Mouse (Mus musculus) thymus, postnatal 14 days (tissue): ENCODE data around the gene Oaz1.
"Not testable (repeated sequence)": the region's sequence is repeated elsewhere in the genome, so short reads cannot be mapped to it uniquely, and the experiment has no call there.

Source experiments
- DNase-seq: peaks from one replicate; pipeline ENCODE4 v3.0.0; 2021

The Oaz1 gene

GRCm38 (mm10) chr10:80823847-80824643 lies 2.4 kb upstream of the Oaz1 start:
- peak; percentile 49 for DNase-seq

- DNase-seq = no peak
Measured at GRCm38 (mm10) chr10:80824827-80825226, 1.6 kb upstream of the Oaz1 start.

DNA sequence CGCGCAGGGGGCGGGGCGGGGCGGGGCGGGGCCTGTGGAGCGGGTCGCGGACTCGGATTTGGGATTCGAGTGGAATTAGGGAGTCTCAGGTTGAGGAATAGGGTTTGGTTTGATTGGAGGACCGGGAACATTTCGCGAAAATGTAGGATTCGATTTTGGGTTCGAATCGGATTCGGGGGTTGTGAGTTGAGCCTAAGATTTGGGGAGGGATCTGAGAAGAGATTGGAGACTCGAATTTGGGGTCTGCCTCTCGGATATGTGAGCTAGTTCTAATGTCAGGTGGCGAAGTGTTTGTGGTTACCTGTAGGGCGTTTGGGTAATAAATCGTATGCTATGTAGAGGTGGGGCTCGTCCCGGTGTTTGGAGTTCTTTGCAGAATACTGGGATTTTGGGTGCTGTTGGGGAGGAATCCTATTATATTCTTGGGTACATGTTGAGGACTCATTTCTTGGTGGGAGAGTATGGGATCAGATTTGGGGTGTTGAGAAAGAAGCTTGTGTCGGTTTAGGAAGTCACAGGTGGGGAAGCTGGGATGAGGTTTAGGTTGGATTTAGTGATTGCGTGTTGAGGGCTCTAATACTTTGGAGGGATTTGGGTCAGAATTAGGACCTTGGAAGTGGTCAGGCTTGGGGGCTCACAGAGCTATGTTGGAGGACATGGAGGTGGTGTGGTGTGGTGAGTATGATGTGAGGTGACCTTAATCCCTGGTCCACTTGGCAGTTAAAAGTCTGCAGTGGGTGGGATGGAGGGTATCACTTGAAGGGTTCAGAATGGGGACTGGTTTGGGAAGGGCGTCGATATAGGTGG lies 810 bp downstream of the Oaz1 start:
- no peak for DNase-seq

- no peak for DNase-seq
Measured at GRCm38 (mm10) chr10:80827870-80828420, 1.5 kb downstream of the Oaz1 start.

DNA sequence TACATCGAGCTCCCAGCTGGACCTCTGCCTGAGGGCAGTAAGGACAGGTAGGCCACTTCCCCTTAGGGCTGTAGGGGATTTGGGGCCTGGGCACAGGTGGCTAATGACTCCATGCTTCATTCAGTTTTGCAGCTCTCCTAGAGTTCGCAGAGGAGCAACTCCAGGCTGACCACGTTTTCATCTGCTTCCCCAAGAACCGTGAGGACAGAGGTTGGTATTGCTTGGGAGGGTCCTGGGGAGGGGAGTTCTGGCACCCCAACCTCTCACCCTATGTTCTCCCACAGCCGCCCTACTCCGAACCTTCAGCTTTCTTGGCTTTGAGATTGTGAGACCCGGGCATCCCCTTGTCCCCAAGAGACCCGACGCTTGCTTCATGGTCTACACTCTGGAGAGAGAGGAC lies 2.1 kb downstream of the Oaz1 start:
- DNase-seq = not testable (repeated sequence)

GRCm38 (mm10) chr10:80829359-80830278 lies 3.2 kb downstream of the Oaz1 start:
- DNase-seq = no peak

DNA sequence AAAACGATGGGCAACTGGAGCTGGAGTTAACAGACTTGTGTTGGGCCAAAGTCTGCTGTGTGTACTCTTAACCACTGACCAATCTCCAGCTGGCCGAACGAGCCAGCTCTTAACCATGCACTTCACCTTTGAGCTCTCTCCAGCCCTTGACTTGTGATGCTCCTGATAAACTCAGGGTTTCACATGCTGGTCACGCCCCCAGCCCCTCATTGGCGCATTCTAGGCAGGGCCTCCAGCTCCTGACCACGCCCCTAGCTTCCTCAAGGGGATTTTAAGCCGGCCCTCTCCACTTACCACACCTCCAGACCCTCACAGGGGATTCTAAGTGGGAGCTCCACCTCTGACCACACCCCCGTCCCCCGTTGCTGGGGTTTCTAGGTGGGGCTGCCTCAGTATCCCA lies 4.7 kb downstream of the Oaz1 start:
- peak; percentile 75 for DNase-seq

- no peak for DNase-seq
Measured at GRCm38 (mm10) chr10:80832818-80833217, 6.4 kb downstream of the Oaz1 start.

DNA sequence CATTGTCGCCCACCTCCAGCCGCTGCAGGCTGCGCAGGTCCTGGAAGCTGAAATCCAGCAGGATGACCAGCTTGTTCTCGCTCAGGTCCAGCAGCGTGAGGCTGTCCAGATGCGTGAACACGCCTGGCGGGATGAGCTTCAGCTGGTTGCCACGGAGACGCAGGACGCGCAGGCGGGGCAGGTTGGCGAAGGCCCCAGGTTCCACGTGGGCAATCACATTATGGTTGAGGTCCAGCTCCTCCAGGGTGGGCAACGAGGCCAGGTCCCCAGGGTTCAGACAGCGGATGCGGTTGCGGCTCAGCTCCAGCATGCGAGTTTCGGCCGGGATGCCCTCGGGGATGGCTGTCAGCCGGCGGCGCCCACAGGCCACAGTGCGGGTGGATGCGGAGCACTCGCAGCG lies 9.2 kb downstream of the Oaz1 start:
- DNase-seq = no peak

DNA sequence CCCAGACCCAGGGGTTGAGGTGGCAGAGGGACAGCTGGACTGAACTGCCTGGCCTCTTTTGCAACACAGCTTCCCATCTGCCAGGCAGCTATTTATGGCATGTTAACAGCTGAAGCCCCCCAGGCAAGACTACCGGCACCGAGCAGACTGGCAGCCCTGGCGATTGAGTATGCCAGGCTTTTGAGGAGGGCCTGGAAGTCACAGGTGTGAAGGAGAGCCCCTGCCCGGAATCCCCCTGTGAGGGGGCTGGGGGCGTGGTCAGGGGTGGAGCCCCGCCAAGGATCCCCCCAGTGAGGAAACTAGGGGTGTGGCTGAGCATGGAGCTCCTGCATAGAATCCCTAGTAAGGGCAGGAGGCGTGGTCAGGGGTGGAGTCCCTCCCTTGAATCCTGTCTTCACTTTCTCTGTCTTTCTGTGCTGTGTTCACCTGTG lies 10.5 kb downstream of the Oaz1 start:
- DNase-seq = no peak

DNA sequence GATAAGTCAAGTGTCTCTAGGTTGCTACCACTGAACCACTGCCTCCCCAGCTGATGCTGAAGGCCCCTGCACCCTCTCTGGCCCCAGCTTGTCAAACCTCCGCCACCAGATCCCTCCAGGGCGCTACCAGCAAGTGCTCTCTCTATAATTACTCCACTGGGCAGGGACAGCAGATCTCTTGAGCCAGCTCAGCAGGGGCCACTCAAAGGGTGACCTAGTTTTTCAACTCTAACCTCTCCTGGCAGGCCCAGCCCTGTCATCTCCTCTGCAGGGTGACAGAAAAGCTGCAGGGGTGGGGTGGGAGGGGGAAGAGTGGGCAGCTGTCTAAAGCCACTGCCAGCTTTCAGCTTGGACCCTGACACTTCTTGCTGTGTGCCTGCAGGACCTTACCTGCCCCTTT lies 11.4 kb downstream of the Oaz1 start:
- DNase-seq = no peak

DNA sequence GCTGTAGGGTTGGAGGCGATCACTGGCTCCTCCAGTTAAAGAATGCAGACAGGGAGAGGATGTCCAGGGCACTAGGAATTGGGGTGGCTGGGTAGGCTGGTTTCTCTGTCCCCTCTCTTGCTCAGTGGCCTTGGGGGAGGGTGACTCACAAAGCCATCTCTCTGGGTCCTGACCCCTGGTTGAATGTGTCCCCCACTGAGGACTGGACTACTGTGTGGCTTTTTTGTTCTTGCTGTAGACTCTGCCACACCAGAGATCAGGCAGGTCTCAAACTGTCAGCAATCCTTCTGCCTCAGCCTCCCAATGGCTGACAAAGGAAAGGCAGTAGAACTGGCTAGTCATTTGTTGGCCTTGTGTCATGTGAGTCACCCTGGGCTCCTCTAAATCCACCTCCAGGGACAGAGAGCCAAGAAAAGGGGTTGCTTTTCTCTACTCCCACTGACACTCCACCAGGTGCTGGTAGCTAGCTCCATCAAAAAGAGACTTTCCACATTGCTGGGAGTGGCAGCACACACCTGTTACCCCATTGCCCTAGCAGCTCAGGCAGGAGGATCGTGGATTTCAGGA lies 12.0 kb downstream of the Oaz1 start:
- DNase-seq = no peak

- DNase-seq = no peak
Measured at GRCm38 (mm10) chr10:80839848-80840247, 13.4 kb downstream of the Oaz1 start.

GRCm38 (mm10) chr10:80841685-80842084 lies 15.2 kb downstream of the Oaz1 start:
- DNase-seq = no peak

GRCm38 (mm10) chr10:80842334-80842733 lies 15.9 kb downstream of the Oaz1 start:
- no peak for DNase-seq

- DNase-seq = no peak
Measured at GRCm38 (mm10) chr10:80843087-80843930, 16.9 kb downstream of the Oaz1 start.

DNA sequence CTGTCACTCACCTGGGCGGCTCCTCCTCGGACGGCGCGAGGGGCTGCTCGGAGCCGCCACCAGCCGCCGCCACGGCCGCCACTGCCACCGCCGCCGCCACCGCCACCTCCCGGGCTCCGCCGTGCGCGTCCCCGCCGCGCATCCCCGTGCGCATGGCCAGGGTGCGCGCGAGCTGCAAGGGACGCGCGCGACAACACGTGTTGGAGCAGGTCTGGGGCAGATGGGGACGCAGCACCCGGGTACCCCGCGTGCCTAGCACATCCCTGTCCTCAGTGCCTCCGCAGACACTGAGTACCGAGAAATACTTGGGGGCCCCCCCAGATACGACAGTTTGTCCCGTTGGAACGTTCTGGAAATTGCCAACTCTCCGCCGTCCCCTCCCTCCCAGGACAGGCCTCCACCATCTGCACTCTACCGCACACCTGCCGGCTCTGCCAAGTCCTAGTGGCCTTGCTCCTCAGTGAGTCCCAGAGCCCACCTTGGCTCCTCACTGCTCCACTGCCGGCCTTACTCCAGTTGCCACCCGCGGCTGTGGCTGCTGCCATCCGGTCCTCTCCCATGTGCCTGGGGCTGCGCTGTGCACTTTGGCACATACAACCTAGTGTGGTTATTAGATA lies 17.6 kb downstream of the Oaz1 start, which contains the start of gene Lingo3:
TSS of gene Lingo3 (minus strand) at position 109 of the 617 bp plus-strand sequence.
- DNase-seq = no peak

- DNase-seq = no peak
Measured at GRCm38 (mm10) chr10:80845055-80845693, 18.7 kb downstream of the Oaz1 start.

DNA sequence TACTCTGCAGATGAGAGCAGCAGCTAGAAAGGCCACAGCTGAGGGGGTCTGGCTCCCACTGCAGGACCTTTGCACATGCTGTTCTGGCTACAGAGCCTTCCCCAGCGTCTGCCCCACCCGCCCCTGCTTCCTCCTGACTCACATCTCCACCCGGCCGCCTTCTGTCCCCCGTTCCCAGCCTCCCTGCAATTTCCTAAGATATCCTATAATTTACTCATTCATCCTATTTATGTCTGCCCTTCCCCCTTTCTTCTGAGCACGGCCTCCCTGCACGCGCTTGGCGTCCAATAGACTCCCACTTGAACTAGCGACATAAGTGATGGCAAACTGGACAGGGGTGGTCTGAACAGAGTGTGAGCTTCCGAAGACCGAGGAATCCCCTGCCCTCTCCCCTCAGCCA lies 19.3 kb downstream of the Oaz1 start:
- no peak for DNase-seq

DNA sequence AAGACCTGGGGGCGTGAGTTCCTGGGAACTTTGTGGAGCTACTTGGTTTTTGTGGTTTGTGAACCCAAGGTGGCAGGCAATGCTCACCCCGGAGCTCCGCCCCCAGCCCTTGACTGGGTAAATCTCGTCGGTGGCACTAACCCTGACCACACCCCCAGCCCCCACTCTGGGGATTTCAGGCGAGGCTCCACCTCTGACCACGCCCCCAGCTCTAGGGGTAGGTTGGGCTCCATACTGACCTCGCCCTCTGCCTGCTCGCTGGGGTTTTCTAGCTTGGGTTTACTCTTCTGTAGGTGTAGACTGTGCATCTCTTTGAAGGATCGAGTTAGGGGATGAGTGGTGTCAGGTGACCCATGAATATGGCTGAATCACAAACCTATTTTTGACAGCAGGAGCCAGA lies 22.1 kb downstream of the Oaz1 start:
- DNase-seq = peak; percentile 82
